Mouse (Mus musculus) lung, adult 10 weeks (tissue): Measurements from ENCODE around the gene Stx4a. TPM values are rescaled to one million over a fixed set of nuclear protein-coding genes. Genes with fewer than 3 reads are reported as not detected.

ENCODE experiments used
- polyA plus RNA-seq: library from polyadenylated mRNA; stranded (reverse); fragments of 350-450 nt; fragmentation: Illumina TruSeq; extraction: RNeasy Lipid Tissue Mini Kit (QIAGEN cat#74804); gene quantifications from one replicate; pipeline ENCODE4 v1.2.3, GENCODE M21; 2014; ENCODE audit warnings: low read depth, low replicate concordance; ENCODE audit not compliant: insufficient read depth

Stx4a gene
- polyA plus RNA-seq, result 82.2 TPM

GRCm38 (mm10) chr7:127824176-127824871 is at the start of gene Stx4a, which contains the start of gene Stx1b:
Gene Stx4a (plus strand): TSS chr7:127824294.
Gene Stx1b (minus strand): TSS chr7:127824549.

GRCm38 (mm10) chr7:127776426-127776825 is 47.7 kb upstream of the Stx4a start, which contains the start of gene Setd1a:
Gene Setd1a (plus strand): TSS chr7:127776670.

GRCm38 (mm10) chr7:127785308-127785707 is 38.8 kb upstream of the Stx4a start, which contains the start of gene Gm49388:
Gene Gm49388 (plus strand): TSS chr7:127785608.

GRCm38 (mm10) chr7:127800435-127801009 is 23.6 kb upstream of the Stx4a start, which contains the start of gene Hsd3b7:
Gene Hsd3b7 (plus strand): TSS chr7:127800604.

GRCm38 (mm10) chr7:127876041-127876466 is 52.0 kb downstream of the Stx4a start, which contains the start of gene Zfp646:
Gene Zfp646 (plus strand): TSS chr7:127876221.

GRCm38 (mm10) chr7:127876467-127877348 is 52.6 kb downstream of the Stx4a start, which contains the start of gene Zfp668:
Gene Zfp668 (minus strand): TSS chr7:127876828.

GRCm38 (mm10) chr7:127890798-127891197 is 66.7 kb downstream of the Stx4a start, which contains the start of gene Prss53:
Gene Prss53 (minus strand): TSS chr7:127890970.

GRCm38 (mm10) chr7:127895442-127895841 is 71.3 kb downstream of the Stx4a start, which contains the start of the genes Gm21974 and Vkorc1:
Gene Gm21974 (minus strand): TSS chr7:127895454.
Gene Vkorc1 (minus strand): TSS chr7:127895617.

Other genes with a start within 250 kb of the Stx4a start
- 20.2 TPM for gene Ccdc189, start 235.7 kb upstream of the Stx4a start, polyA plus RNA-seq
- 24.5 TPM for gene Rnf40, start 235.5 kb upstream of the Stx4a start, polyA plus RNA-seq
- 5.9 TPM for gene Zfp629, start 208.5 kb upstream of the Stx4a start, polyA plus RNA-seq
- 35.1 TPM for gene Bcl7c, start 115.4 kb upstream of the Stx4a start, polyA plus RNA-seq
- 5.6 TPM for gene Ctf1, start 111.6 kb upstream of the Stx4a start, polyA plus RNA-seq
- not detected for gene Ctf2, start 92.1 kb upstream of the Stx4a start, polyA plus RNA-seq
- 5.9 TPM for gene Fbxl19, start 79.8 kb upstream of the Stx4a start, polyA plus RNA-seq
- gene Orai3, start 54.5 kb upstream of the Stx4a start, polyA plus RNA-seq, result 36.1 TPM
- gene Setd1a, start 47.6 kb upstream of the Stx4a start, polyA plus RNA-seq, result 6.3 TPM
- not detected for gene Gm49388, start 38.7 kb upstream of the Stx4a start, polyA plus RNA-seq
- gene Hsd3b7, start 23.7 kb upstream of the Stx4a start, polyA plus RNA-seq, result 43.9 TPM
- gene Stx1b, start 255 bp downstream of the Stx4a start, polyA plus RNA-seq, result 0.61 TPM
- 7.3 TPM for gene Zfp646, start 51.9 kb downstream of the Stx4a start, polyA plus RNA-seq
- gene Zfp668, start 52.5 kb downstream of the Stx4a start, polyA plus RNA-seq, result 2.2 TPM
- 1.5 TPM for gene Prss53, start 66.7 kb downstream of the Stx4a start, polyA plus RNA-seq
- gene Gm21974, start 71.2 kb downstream of the Stx4a start, polyA plus RNA-seq, result not detected
- gene Vkorc1, start 71.3 kb downstream of the Stx4a start, polyA plus RNA-seq, result 114 TPM
- gene Bckdk, start 79.8 kb downstream of the Stx4a start, polyA plus RNA-seq, result 36.0 TPM
- 15.1 TPM for gene Kat8, start 88.2 kb downstream of the Stx4a start, polyA plus RNA-seq
- gene Prss8, start 105.8 kb downstream of the Stx4a start, polyA plus RNA-seq, result 48.3 TPM
- gene Prss36, start 122.4 kb downstream of the Stx4a start, polyA plus RNA-seq, result 8.8 TPM
- 182 TPM for gene Fus, start 143.2 kb downstream of the Stx4a start, polyA plus RNA-seq
- 31.3 TPM for gene Pycard, start 169.6 kb downstream of the Stx4a start, polyA plus RNA-seq
- gene Trim72, start 179.7 kb downstream of the Stx4a start, polyA plus RNA-seq, result 1.4 TPM
- 5.6 TPM for gene Itgam, start 238.3 kb downstream of the Stx4a start, polyA plus RNA-seq
- 2.2 TPM for gene Gm49368, start 238.4 kb downstream of the Stx4a start, polyA plus RNA-seq